Mouse (Mus musculus) liver, embryonic 14.5 days (tissue): ENCODE measurements around the gene Dhps.

Source experiments
- CTCF ChIP-seq: IDR thresholded peaks from 2 replicates; pipeline ENCODE4 v1.5.1; 2016; ENCODE audit warnings: antibody characterized with exemption, low read depth, control low read depth
- EP300 ChIP-seq: IDR thresholded peaks from 2 replicates; pipeline ENCODE4 v1.6.1; 2016; ENCODE audit warnings: antibody characterized with exemption, low read depth

DNA sequence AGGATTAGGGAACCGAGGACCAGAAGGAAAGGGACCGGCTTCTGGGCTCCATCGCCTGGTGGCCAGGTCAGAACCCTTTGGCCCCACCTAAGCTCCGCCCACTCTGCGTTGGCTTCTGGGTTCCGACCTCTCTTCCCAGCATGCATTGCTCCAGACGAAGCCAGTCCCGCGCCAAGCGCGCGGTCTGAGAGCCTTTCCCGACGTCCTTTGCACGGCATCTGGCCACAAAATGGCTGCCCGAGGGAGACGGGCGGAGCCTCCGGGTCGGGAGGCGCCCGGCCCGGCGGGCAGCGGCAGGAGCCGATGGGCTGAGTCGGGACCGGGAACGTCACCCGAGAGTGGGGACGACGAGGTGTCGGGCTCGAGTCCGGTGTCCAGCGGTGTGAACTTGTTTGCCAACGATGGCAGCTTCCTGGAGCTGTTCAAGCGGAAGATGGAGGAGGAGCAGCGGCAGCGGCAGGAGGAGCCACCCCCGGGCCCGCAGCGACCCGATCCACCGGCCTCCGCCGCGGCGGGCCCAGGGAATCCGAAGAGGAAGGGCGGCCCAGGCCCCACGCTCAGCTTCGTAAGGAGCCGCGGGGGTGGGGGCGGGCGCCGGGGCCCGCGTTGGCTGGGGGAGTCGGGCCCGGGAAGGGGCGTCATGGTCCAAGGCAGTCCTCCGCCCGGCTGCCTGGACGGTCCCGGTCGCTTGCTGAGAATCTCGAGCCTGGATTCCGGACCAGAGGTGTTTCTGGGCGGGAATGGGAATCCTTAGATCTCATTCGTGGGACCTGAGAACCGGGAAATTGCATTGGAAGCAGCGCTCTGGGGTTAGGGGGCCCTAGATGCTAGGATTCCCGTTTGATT is 44.7 kb upstream of the Dhps start, which contains the start of gene Trir:
- TF ChIP-seq CTCF = peak; percentile 49
- no peak for TF ChIP-seq EP300
